Mouse (Mus musculus): ENCODE data around the gene Mettl6.

DNA sequence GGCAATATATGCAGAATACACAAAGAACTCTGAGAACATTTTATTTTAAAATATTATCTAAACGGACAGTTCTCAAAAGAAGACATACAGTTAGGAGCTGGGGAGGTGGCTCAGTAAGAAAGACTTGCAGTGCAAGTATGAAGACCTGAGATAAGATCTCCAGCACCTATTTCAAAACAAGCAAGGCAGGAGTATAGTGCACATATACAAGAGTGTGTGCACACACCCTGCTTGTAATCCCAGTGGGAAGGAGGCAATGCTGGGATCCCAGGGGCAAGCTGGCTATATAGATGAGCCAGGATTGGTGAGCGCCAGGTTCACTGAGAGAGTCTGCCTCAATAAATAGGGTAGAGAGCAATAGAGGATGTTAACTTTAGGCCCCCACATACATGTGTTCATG is 21.1 kb upstream of the Mettl6 start:
- TF ChIP-seq CTCF (IDR thresholded peaks at IDR 0.05; ENCODE audit: control insufficient read depth, insufficient read depth, insufficient read length): no peak
- no peak for TF ChIP-seq CEBPB (IDR thresholded peaks at IDR 0.05; ENCODE audit: low read depth)
- no peak for TF ChIP-seq USF1 (IDR thresholded peaks at IDR 0.05; ENCODE audit: low read depth)
- no peak for TF ChIP-seq MAX (IDR thresholded peaks at IDR 0.05)
